Mouse (Mus musculus) urinary bladder, postnatal 14 days (tissue): ENCODE results near the gene Hccs.
"Not testable (repeated sequence)": the region's sequence is repeated elsewhere in the genome, so short reads cannot be mapped to it uniquely, and the experiment has no call there.

Experiments used
- DNase-seq: peaks from one replicate; pipeline ENCODE4 v3.0.0; 2021; ENCODE audit warnings: low spot score

Hccs gene

GRCm38 (mm10) chrX:169319945-169320667 lies at the start of gene Hccs:
Gene Hccs (minus strand): TSS chrX:169320372.
- peak; percentile 88 for DNase-seq

GRCm38 (mm10) chrX:169357146-169357772 lies 37.1 kb upstream of the Hccs start:
- DNase-seq: no peak

GRCm38 (mm10) chrX:169338213-169338612 lies 18.0 kb upstream of the Hccs start:
- no peak for DNase-seq

- DNase-seq: no peak
Measured at GRCm38 (mm10) chrX:169337559-169337958, 17.4 kb upstream of the Hccs start.

- peak; percentile 40 for DNase-seq
Measured at GRCm38 (mm10) chrX:169332264-169332663, 12.1 kb upstream of the Hccs start.

GRCm38 (mm10) chrX:169325929-169326595 lies 5.9 kb upstream of the Hccs start:
- no peak for DNase-seq

GRCm38 (mm10) chrX:169320668-169321005 lies 465 bp upstream of the Hccs start:
- DNase-seq: not testable (repeated sequence)

- no peak for DNase-seq
Measured at GRCm38 (mm10) chrX:169319066-169319760, 959 bp downstream of the Hccs start.

- no peak for DNase-seq
Measured at GRCm38 (mm10) chrX:169308559-169308958, 11.6 kb downstream of the Hccs start.

- peak; percentile 15 for DNase-seq
Measured at GRCm38 (mm10) chrX:169303945-169304344, 16.2 kb downstream of the Hccs start.

- DNase-seq: no peak
Measured at GRCm38 (mm10) chrX:169302271-169303045, 17.7 kb downstream of the Hccs start.

GRCm38 (mm10) chrX:169299579-169299978 lies 20.6 kb downstream of the Hccs start:
- DNase-seq: no peak

- DNase-seq: no peak
Measured at GRCm38 (mm10) chrX:169263433-169264172, 56.6 kb downstream of the Hccs start.

GRCm38 (mm10) chrX:169262212-169262611 lies 58.0 kb downstream of the Hccs start:
- no peak for DNase-seq

GRCm38 (mm10) chrX:169261034-169261433 lies 59.1 kb downstream of the Hccs start:
- DNase-seq: no peak

GRCm38 (mm10) chrX:169256741-169257140 lies 63.4 kb downstream of the Hccs start:
- no peak for DNase-seq

- DNase-seq: no peak
Measured at GRCm38 (mm10) chrX:169255915-169256314, 64.3 kb downstream of the Hccs start.

GRCm38 (mm10) chrX:169222357-169223062 lies 97.7 kb downstream of the Hccs start:
- no peak for DNase-seq

- peak; percentile 2 for DNase-seq
Measured at GRCm38 (mm10) chrX:169220064-169220463, 100.1 kb downstream of the Hccs start.

- DNase-seq: no peak
Measured at GRCm38 (mm10) chrX:169210019-169210418, 110.2 kb downstream of the Hccs start.
